Mouse (Mus musculus) kidney, embryonic 16.5 days (tissue): Measurements from ENCODE around the gene Iqschfp. TPM values are rescaled to one million over a fixed set of nuclear protein-coding genes. Genes with fewer than 3 reads are reported as not detected.

ENCODE experiments used
- ATAC-seq: fragments of 200-750 bp; cut with Nextera tagmentation; 2 replicates; pipeline ENCODE4 v1.8.0; 2017; ENCODE audit warnings: moderate TSS enrichment; ENCODE audit not compliant: low FRiP score, low TSS enrichment
- H3K27ac ChIP-seq: fragments of 300-500 bp; sonication (generic); 2 replicates; pipeline ENCODE4 v1.5.1; 2014; ENCODE audit warnings: low read length
- H3K27me3 ChIP-seq: fragments of 300-500 bp; sonication (generic); 2 replicates; pipeline ENCODE4 v1.6.1; 2014; ENCODE audit warnings: low read length, control low read depth, mixed read lengths; ENCODE audit not compliant: insufficient read depth
- H3K36me3 ChIP-seq: fragments of 300-500 bp; sonication (generic); 2 replicates; pipeline ENCODE4 v1.6.1; 2014; ENCODE audit warnings: low read length, control low read depth, mixed read lengths; ENCODE audit not compliant: insufficient read depth
- H3K4me1 ChIP-seq: fragments of 300-500 bp; sonication (generic); 2 replicates; pipeline ENCODE4 v1.6.1; 2014; ENCODE audit warnings: low read length, control low read depth, mixed read lengths; ENCODE audit not compliant: insufficient read depth
- H3K4me2 ChIP-seq: fragments of 300-500 bp; sonication (generic); replicated peaks from 2 replicates; pipeline ENCODE4 v1.6.1; 2014; ENCODE audit warnings: low read depth, low read length
- H3K4me3 ChIP-seq: fragments of 300-500 bp; sonication (generic); 2 replicates; pipeline ENCODE4 v1.5.1; 2014; ENCODE audit warnings: mild to moderate bottlenecking, low read length
- H3K9ac ChIP-seq: fragments of 300-500 bp; sonication (generic); replicated peaks from 2 replicates; pipeline ENCODE4 v1.6.1; 2014; ENCODE audit warnings: low read length
- H3K9me3 ChIP-seq: fragments of 300-500 bp; sonication (generic); 2 replicates; pipeline ENCODE4 v1.6.1; 2016; ENCODE audit warnings: low read length, control low read depth
- WGBS: fragments of 180-500 bp; shearing (Covaris S2); extraction: QIAGEN DNeasy Blood & Tissue Kit; methylation state at CpG from one replicate; pipeline ENCODE4 v1.1.7; 2014; 5-methylcytosine and 5-hydroxymethylcytosine counted together
- polyA plus RNA-seq: library from polyadenylated mRNA; unstranded; fragments of >200 nt; fragmentation: Nextera tagmentation; extraction: Ambion mirVana; gene quantifications from 2 replicates; pipeline ENCODE4 v1.2.1, GENCODE M21; 2015

The Iqschfp gene
- polyA plus RNA-seq = 0.27 TPM in 1 of 2 replicates, not detected in the other

DNA sequence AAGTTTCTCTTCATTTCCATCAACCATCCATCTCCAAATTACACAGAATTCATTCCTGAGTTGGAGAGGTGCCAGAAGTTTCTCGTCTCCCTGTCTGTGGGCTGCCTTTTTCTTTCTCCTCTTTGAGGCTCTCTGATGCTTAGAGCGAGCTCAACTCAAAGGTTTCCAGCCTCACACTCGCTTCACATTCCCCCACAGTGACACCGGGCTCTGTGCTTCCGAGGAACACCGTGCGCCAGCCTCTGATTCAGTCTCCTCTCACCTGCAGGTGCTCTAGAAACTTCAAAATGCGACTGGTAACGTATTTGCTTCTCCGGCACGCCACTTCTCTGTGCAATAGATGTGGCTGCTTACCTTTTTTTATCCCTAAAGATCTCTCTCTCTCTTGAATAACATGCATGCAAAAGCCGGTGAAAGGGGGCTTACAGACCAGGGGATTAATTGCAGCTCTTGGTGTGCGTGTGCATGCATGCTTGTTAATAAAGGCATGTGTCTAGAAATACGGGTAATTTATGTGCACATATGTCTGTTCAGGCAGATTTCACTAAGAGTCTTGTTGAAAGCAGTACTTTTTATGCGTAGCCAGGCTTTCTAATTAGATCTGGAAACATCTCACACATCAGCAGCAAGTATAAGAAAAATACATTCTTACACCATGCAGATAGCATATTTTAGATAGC is at the start of gene Iqschfp, which contains the start of gene Iqcj:
TSS of gene Iqschfp (plus strand) at position 207 of the 680 bp plus-strand sequence.
TSS of gene Iqcj (plus strand) at position 195 of the 680 bp plus-strand sequence.
- Histone ChIP-seq H3K27me3 (no peaks in the 10 kb centered on the region), H3K9ac (no peak within 1 kb of the TSS), H3K4me3 (no peak within 1 kb of the TSS), H3K27ac (no peak within 1 kb of the TSS), H3K36me3 (no peaks in the 10 kb centered on the region), H3K4me2 (0 out of 2 replicates have a peak within 1 kb of the TSS, but pooled peaks have one; percentile 2), H3K9me3 (no peaks in the 10 kb centered on the region), H3K4me1 (no peaks in the 10 kb centered on the region)
- ATAC-seq = no peak
- 59% methylated on average over 15 of the region's 15 CpGs for WGBS

- H3K4me3 ChIP-seq = no peak overlapping the region
- no peaks in the 10 kb centered on the region for H3K36me3 ChIP-seq
- H3K27me3 ChIP-seq = no peaks in the 10 kb centered on the region
- no peak overlapping the region for H3K27ac ChIP-seq
- H3K4me2 ChIP-seq = no peak overlapping the region
- WGBS = 87% methylated on average over 5 of the region's 5 CpGs
- no peak overlapping the region for H3K9ac ChIP-seq
- H3K9me3 ChIP-seq = no peaks in the 10 kb centered on the region
- H3K4me1 ChIP-seq = no peaks in the 10 kb centered on the region
- no peak for ATAC-seq
Measured at GRCm38 (mm10) chr3:67852397-67852796, 39.6 kb upstream of the Iqschfp start.

DNA sequence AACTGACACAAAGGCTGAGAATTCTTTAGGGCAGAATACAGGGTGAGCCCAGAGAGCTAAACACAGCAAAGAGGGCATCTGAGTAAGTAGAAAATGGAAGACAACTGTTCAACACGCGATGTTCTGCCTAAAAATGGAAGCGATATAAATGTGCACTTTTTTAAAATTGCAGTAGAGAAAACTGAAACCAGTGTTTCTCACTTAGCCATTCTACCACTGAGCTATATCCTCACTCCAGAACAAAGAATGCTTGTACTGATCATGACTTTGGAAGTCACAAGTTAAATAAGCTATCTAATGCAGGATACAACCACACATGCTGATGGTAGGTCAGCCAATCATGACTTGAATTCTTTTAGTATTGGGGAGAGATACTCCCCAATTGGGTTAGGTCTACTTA is 30.5 kb upstream of the Iqschfp start:
- Histone ChIP-seq H3K4me1 (no peaks in the 10 kb centered on the region), H3K36me3 (no peaks in the 10 kb centered on the region), H3K27me3 (no peaks in the 10 kb centered on the region; the same call in 1 of the 2 replicates), H3K27ac (no peak overlapping the region), H3K9ac (no peak overlapping the region), H3K4me3 (no peak overlapping the region), H3K9me3 (no peaks in the 10 kb centered on the region), H3K4me2 (no peak overlapping the region)
- WGBS = 93% methylated on average over 3 of the region's 3 CpGs
- ATAC-seq = no peak

DNA sequence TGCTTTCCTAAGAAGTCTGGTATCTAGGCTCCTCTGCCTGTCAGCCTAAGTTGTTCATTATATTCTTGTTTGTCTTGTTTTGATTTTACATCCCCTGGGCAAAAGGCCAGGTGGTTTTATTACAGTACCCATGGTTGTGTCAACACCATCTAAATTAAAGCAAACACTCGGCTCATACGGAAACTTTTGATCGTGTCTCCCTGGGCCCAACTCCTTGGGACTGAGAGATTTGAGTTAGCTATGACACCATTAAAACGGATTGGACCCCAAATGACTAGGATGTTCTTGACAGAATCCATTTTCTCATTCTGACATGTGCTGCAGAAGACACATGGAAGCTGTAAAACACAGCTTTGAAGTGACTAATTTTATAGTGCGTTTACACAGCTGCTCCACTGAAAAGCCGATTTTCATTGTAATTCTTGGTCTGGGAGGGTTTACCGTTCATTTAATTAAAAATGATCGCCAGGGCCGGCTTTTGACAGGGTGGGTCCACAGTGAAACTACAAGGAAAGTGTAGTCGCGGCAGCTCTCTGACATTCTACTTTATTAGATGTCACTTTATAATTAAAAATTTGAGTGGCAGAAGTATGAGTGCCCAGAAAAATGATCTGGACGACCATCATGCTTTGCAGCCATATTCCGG is 24.5 kb upstream of the Iqschfp start:
- Histone ChIP-seq H3K27me3 (peaks cover 3% of the 10 kb centered on the region; the same call in 1 of the 2 replicates), H3K9ac (no peak overlapping the region), H3K4me2 (peak overlapping the region; percentile 33), H3K9me3 (no peaks in the 10 kb centered on the region), H3K36me3 (no peaks in the 10 kb centered on the region), H3K4me1 (0 out of 2 replicates have a peak, but pooled peaks cover 2% of the 10 kb centered on the region), H3K27ac (no peak overlapping the region; the same call in 1 of the 2 replicates), H3K4me3 (no peak overlapping the region)
- peak; percentile 96 for ATAC-seq
- WGBS = 20% methylated on average over 13 of the region's 13 CpGs

DNA sequence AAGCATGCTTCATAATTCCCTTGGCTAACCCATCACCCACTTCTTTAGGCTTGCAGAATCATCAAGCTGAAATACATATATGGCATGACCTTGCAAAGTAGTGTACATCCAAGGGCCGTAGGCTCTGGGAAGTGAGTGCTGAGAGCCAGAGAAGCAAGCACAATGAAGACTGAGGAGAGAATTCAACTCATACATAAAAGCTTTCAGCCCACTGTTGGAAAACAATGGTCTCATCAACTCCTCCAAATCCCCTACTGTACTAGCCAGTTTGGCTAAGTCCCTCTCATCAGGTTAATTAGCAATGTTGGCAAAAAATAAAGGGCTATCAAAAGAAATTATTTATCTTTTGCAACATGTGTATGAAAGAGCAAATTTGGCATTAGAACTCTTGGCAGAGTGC is 22.6 kb upstream of the Iqschfp start:
- Histone ChIP-seq H3K4me1 (0 out of 2 replicates have a peak, but pooled peaks cover 2% of the 10 kb centered on the region), H3K9me3 (no peaks in the 10 kb centered on the region)
- ATAC-seq = no peak

GRCm38 (mm10) chr3:67877253-67877652 is 14.8 kb upstream of the Iqschfp start:
- H3K4me1 ChIP-seq = no peaks in the 10 kb centered on the region
- WGBS = 31% methylated on average over 4 of the region's 4 CpGs

More for the DNA sequence above, 22.6 kb upstream of the Iqschfp start:
- no peaks in the 10 kb centered on the region for H3K36me3 ChIP-seq
- H3K4me3 ChIP-seq = no peak overlapping the region
- no peak overlapping the region for H3K9ac ChIP-seq
- H3K27me3 ChIP-seq = peaks cover 3% of the 10 kb centered on the region; the same call in 1 of the 2 replicates
- H3K4me2 ChIP-seq = no peak overlapping the region
- 67% methylated on average over 1 of the region's 1 CpGs for WGBS
- H3K27ac ChIP-seq = no peak overlapping the region

GRCm38 (mm10) chr3:67884335-67884734 is 7.7 kb upstream of the Iqschfp start:
- H3K36me3 ChIP-seq = no peaks in the 10 kb centered on the region
- no peaks in the 10 kb centered on the region for H3K4me1 ChIP-seq
- no peaks in the 10 kb centered on the region for H3K9me3 ChIP-seq
- H3K27me3 ChIP-seq = no peaks in the 10 kb centered on the region
- H3K9ac ChIP-seq = no peak overlapping the region
- H3K27ac ChIP-seq = no peak overlapping the region
- no peak for ATAC-seq
- H3K4me3 ChIP-seq = no peak overlapping the region
- no peak overlapping the region for H3K4me2 ChIP-seq
- WGBS = 58% methylated on average over 3 of the region's 3 CpGs

More at GRCm38 (mm10) chr3:67877253-67877652, 14.8 kb upstream of the Iqschfp start:
- Histone ChIP-seq H3K4me3 (no peak overlapping the region), H3K36me3 (no peaks in the 10 kb centered on the region), H3K27me3 (no peaks in the 10 kb centered on the region), H3K4me2 (no peak overlapping the region), H3K27ac (no peak overlapping the region), H3K9ac (no peak overlapping the region), H3K9me3 (no peaks in the 10 kb centered on the region)
- no peak for ATAC-seq

GRCm38 (mm10) chr3:67886176-67886575 is 5.9 kb upstream of the Iqschfp start:
- Histone ChIP-seq H3K9ac (no peak overlapping the region), H3K36me3 (no peaks in the 10 kb centered on the region), H3K27ac (no peak overlapping the region), H3K27me3 (no peaks in the 10 kb centered on the region), H3K4me3 (no peak overlapping the region), H3K9me3 (no peaks in the 10 kb centered on the region), H3K4me1 (no peaks in the 10 kb centered on the region), H3K4me2 (no peak overlapping the region)
- 77% methylated on average over 1 of the region's 1 CpGs for WGBS
- ATAC-seq = no peak

DNA sequence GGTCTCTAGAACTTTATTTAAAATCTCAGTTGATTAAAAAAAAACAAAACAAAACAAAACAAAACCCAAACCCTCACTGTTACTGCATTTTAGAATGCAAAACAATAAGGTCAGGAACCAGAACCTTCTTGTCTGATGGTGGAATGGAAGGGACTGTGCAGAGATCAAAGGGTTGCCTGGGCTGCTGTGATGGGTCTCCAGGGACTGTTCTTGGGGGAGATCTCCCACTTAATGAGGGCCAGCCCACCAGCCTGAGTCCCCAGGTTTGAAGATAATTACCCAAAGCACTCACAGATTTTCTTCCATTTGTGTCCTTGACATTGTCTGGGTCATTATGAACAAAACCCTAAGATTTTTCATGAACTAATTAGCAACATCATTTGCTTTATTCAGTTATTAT is 4.8 kb upstream of the Iqschfp start:
- no peaks in the 10 kb centered on the region for H3K4me1 ChIP-seq
- no peaks in the 10 kb centered on the region for H3K27me3 ChIP-seq
- H3K4me3 ChIP-seq = no peak overlapping the region
- no peaks in the 10 kb centered on the region for H3K9me3 ChIP-seq
- no peak overlapping the region for H3K27ac ChIP-seq
- ATAC-seq = no peak
- no peak overlapping the region for H3K9ac ChIP-seq
- no peak overlapping the region for H3K4me2 ChIP-seq
- no peaks in the 10 kb centered on the region for H3K36me3 ChIP-seq

- WGBS = 61% methylated on average over 10 of the region's 10 CpGs
- H3K27me3 ChIP-seq = no peaks in the 10 kb centered on the region
- no peak overlapping the region for H3K4me3 ChIP-seq
- H3K9me3 ChIP-seq = no peaks in the 10 kb centered on the region
- H3K27ac ChIP-seq = no peak overlapping the region
- ATAC-seq = no peak
- H3K36me3 ChIP-seq = no peaks in the 10 kb centered on the region
- H3K4me2 ChIP-seq = no peak overlapping the region
- H3K9ac ChIP-seq = no peak overlapping the region
- H3K4me1 ChIP-seq = no peaks in the 10 kb centered on the region
Measured at GRCm38 (mm10) chr3:67892768-67893167, 736 bp downstream of the Iqschfp start.
